38 mouse cellular contexts compared by ENCODE assay signal in the genomic region with DNA sequence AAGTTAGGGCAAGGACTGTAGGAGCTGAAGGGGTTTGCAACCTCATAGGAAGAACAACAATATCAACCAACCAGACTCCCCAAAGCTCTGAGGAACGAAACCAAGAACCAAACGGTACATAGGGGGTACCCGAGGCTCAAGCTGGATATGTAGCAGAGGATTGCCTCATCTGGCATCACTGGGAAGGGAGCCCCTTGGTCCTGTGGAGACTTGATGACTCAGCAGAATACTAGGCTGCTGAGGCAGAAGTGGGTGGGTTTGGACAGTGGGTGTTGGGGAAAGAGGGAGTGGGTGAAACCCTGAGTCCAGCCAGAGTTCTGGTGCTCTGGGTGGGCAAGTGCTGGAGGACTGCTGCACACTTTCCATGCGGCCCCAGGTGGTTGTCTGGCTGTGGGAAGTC. TPM values are rescaled to one million over a fixed set of nuclear protein-coding genes. Genes with fewer than 3 reads are reported as not detected.
"Had no signal": no experiment of that assay in that cellular context is flagged by ENCODE, and none has a peak within 500 bp of the region (broad histone marks: within the 10 kb centered on the region; RNA-seq: fewer than 3 reads in every experiment).

No protein-coding gene starts in this region.

- H3K9ac ChIP-seq: heart, embryonic 13.5 days; hindbrain, embryonic 14.5 days; intestine, embryonic 15.5 days; limb, embryonic 12.5 days; liver, embryonic 13.5 days; liver, embryonic 15.5 days had no signal

- H3K27me3 ChIP-seq: liver, embryonic 13.5 days; liver, embryonic 15.5 days had no signal

- H3K36me3 ChIP-seq: heart, embryonic 10.5 days; heart, embryonic 13.5 days; hindbrain, embryonic 10.5 days; intestine, embryonic 15.5 days; limb, embryonic 12.5 days; liver, embryonic 13.5 days; liver, embryonic 15.5 days had no signal

- H3K4me2 ChIP-seq: heart, embryonic 13.5 days; hindbrain, embryonic 14.5 days; intestine, embryonic 15.5 days; limb, embryonic 12.5 days; liver, embryonic 11.5 days; liver, embryonic 13.5 days; liver, embryonic 15.5 days had no signal

- ATAC-seq: inflammation-experienced regulatory T-cells, adult 6 months; intestine, embryonic 15.5 days; intestine, postnatal 0 days had no signal

- H3K27ac ChIP-seq: gastrocnemius, adult 2 months; heart, embryonic 10.5 days; heart, embryonic 13.5 days; hindbrain, embryonic 10.5 days; hindbrain, embryonic 14.5 days; intestine, embryonic 15.5 days; layer of hippocampus, adult 2 months; left cerebral cortex, adult 2 months; limb, embryonic 12.5 days; liver, embryonic 13.5 days; liver, embryonic 15.5 days had no signal

- H3K4me3 ChIP-seq: gastrocnemius, adult 2 months; heart, embryonic 10.5 days; heart, embryonic 13.5 days; hindbrain, embryonic 10.5 days; intestine, embryonic 15.5 days; layer of hippocampus, adult 2 months; left cerebral cortex, adult 2 months; limb, embryonic 12.5 days; liver, embryonic 13.5 days; liver, embryonic 15.5 days had no signal

- DNase-seq: gastrocnemius, adult 2 months; gastrocnemius, postnatal 10 days; gastrocnemius, postnatal 25 days; heart, adult 18-20 months; heart, postnatal 10 days; heart, postnatal 4 days; kidney, adult 18-20 months; kidney, adult 8-10 months; kidney, postnatal 10 days; kidney, postnatal 25 days; kidney, postnatal 4 days; liver; liver, embryonic 13.5 days had no signal

- H3K4me1 ChIP-seq: heart, embryonic 10.5 days; heart, embryonic 13.5 days; hindbrain, embryonic 10.5 days; intestine, embryonic 15.5 days; limb, embryonic 12.5 days; liver, embryonic 13.5 days; liver, embryonic 15.5 days had no signal

- H3K9me3 ChIP-seq: heart, embryonic 10.5 days; heart, embryonic 13.5 days; hindbrain, embryonic 10.5 days; intestine, embryonic 15.5 days; limb, embryonic 12.5 days; liver, embryonic 13.5 days; liver, embryonic 15.5 days had no signal

RNA-seq across cellular contexts. Expression of a gene that starts 47.2 kb away (rescaled TPM):
- total RNA-seq: gastrocnemius, adult 2 months; gastrocnemius, postnatal 10 days; gastrocnemius, postnatal 25 days; gastrocnemius, postnatal 4 days; granulocyte monocyte progenitor cell, adult 5-6 weeks; heart, adult 18-20 months; heart, adult 8-10 months; heart, postnatal 10 days; heart, postnatal 25 days; heart, postnatal 4 days; layer of hippocampus, adult 2 months; layer of hippocampus, postnatal 10 days; layer of hippocampus, postnatal 25 days; left cerebral cortex, adult 2 months; left cerebral cortex, postnatal 14 days; left cerebral cortex, postnatal 36 days had no signal
- polyA plus RNA-seq: frontal cortex, adult 2 months; heart, embryonic 10.5 days; heart, embryonic 13.5 days; heart, embryonic 16.5 days; hindbrain, embryonic 10.5 days; hindbrain, embryonic 14.5 days; inflammation-experienced regulatory T-cells, adult 6 months; intestine, embryonic 15.5 days; intestine, postnatal 0 days; kidney, embryonic 14.5 days; kidney, embryonic 16.5 days; limb, embryonic 12.5 days; limb, embryonic 14.5 days; liver, embryonic 11.5 days; liver, embryonic 13.5 days; liver, embryonic 15.5 days had no signal
